In the genomic region with DNA sequence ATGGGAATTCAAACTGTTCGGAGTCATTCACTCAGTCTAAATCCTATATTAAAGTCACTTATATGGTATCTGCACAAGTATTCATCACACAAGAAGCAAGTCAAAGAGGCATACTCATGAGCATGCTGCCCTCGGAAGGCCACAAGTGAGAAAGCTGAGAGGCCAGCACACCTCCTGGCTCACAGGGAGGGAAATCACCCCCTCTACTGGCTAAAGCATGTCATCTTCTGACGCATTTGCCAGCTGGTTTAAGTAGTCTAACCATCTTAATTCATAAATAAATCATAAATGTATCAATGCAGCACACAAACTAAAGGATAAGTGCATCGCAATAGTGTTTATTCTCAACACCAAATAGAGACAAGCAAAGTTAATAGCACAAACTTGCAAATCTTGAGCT, we compare ENCODE assay signal across 14 mouse cellular contexts. TPM values are rescaled to one million over a fixed set of nuclear protein-coding genes. Genes with fewer than 3 reads are reported as not detected.
DNase-seq lines count a peak whose midpoint lies in the region; ATAC-seq and TF ChIP-seq lines count a peak whose summit lies in the region.
"Had no signal": no experiment of that assay in that cellular context is flagged by ENCODE, and none has a peak within 500 bp of the region (broad histone marks: within the 10 kb centered on the region; RNA-seq: fewer than 3 reads in every experiment).

No protein-coding gene starts in this region.

- H3K27ac ChIP-seq in kidney, postnatal 0 days = no peak overlapping the region
- H3K27ac ChIP-seq in kidney, embryonic 14.5 days (ENCODE audit: low read depth, low read length) = no peak overlapping the region
- H3K27ac ChIP-seq: hindbrain, embryonic 13.5 days; liver, embryonic 13.5 days; macrophage had no signal

- no peak for ATAC-seq in kidney, postnatal 0 days (replicated peaks; ENCODE audit: low FRiP score, low read depth)
- no peak for ATAC-seq in kidney, embryonic 14.5 days (ENCODE audit: low FRiP score, low TSS enrichment)

- H3K27me3 ChIP-seq in kidney, postnatal 0 days (ENCODE audit: insufficient read depth, low read length) = no peaks in the 10 kb centered on the region
- H3K27me3 ChIP-seq in kidney, embryonic 14.5 days (ENCODE audit: control insufficient read depth, insufficient read depth, low read length) = no peaks in the 10 kb centered on the region
- no peaks in the 10 kb centered on the region for H3K27me3 ChIP-seq in E14TG2a.4 (ENCODE audit: insufficient read depth, low read length)
- H3K27me3 ChIP-seq: hindbrain, embryonic 13.5 days; liver, embryonic 13.5 days had no signal

- TF ChIP-seq CTCF in kidney, postnatal 0 days (IDR thresholded peaks at IDR 0.05; ENCODE audit: low read depth) = peak; percentile 49; the same call in 1 of the 2 replicates
- peak; percentile 39 for TF ChIP-seq CTCF in E14TG2a.4 (conservative IDR thresholded peaks at IDR 0.05; ENCODE audit: low read length)

- H3K36me3 ChIP-seq in kidney, postnatal 0 days (ENCODE audit: insufficient read depth, low read length) = peaks cover 36% of the 10 kb centered on the region
- H3K36me3 ChIP-seq in kidney, embryonic 14.5 days (ENCODE audit: control insufficient read depth, insufficient read depth, low read length) = peaks cover 62% of the 10 kb centered on the region
- peaks cover 74% of the 10 kb centered on the region for H3K36me3 ChIP-seq in E14TG2a.4 (ENCODE audit: insufficient read depth, low read length)

- no peaks in the 10 kb centered on the region for H3K4me1 ChIP-seq in kidney, postnatal 0 days (replicated peaks; ENCODE audit: insufficient read depth, low read length)
- H3K4me1 ChIP-seq in kidney, embryonic 14.5 days (ENCODE audit: control insufficient read depth, insufficient read depth, low read length) = no peaks in the 10 kb centered on the region; the same call in 1 of the 2 replicates
- peaks cover 74% of the 10 kb centered on the region for H3K4me1 ChIP-seq in E14TG2a.4 (replicated peaks; ENCODE audit: low read depth, low read length)

- H3K4me3 ChIP-seq in kidney, postnatal 0 days (replicated peaks; ENCODE audit: low read depth, low read length) = no peak overlapping the region
- H3K4me3 ChIP-seq in kidney, embryonic 14.5 days (ENCODE audit: low read length) = no peak overlapping the region
- H3K4me3 ChIP-seq in E14TG2a.4 (replicated peaks; ENCODE audit: low read length) = no peak overlapping the region
- H3K4me3 ChIP-seq: hindbrain, embryonic 13.5 days; liver, embryonic 13.5 days had no signal

- WGBS in kidney, postnatal 0 days = 82% methylated on average over 4 of the region's 4 CpGs
- 89% methylated on average over 4 of the region's 4 CpGs for WGBS in kidney, embryonic 14.5 days

- no peak for DNase-seq in kidney, postnatal 0 days (ENCODE audit: low spot score)
- DNase-seq in 3T3-L1 (ENCODE audit: low read depth, low spot score) (peak; percentile 47), adipocyte (ENCODE audit: low spot score) (peak; percentile 44)
- no peak for DNase-seq in spleen, adult 18-20 months
- DNase-seq in heart, adult 9 months (ENCODE audit: low spot score in 2 of 2) = no peak
- DNase-seq: cerebellum, adult 8-10 months; embryo, embryonic 11 days; gastrocnemius, postnatal 36 days; kidney, adult 8-10 months; liver, embryonic 13.5 days had no signal

- H3K9me3 ChIP-seq in kidney, postnatal 0 days (replicated peaks; ENCODE audit: low read length) = no peaks in the 10 kb centered on the region
- no peaks in the 10 kb centered on the region for H3K9me3 ChIP-seq in kidney, embryonic 14.5 days (ENCODE audit: control insufficient read depth, low read length)
- H3K9me3 ChIP-seq in E14TG2a.4 (ENCODE audit: low read length) = no peaks in the 10 kb centered on the region
- H3K9me3 ChIP-seq: hindbrain, embryonic 13.5 days; liver, embryonic 13.5 days had no signal

- H3K4me2 ChIP-seq in kidney, postnatal 0 days (ENCODE audit: low read length) = no peak overlapping the region
- H3K4me2 ChIP-seq in kidney, embryonic 14.5 days (replicated peaks; ENCODE audit: low read depth, low read length) = no peak overlapping the region
- H3K4me2 ChIP-seq: hindbrain, embryonic 13.5 days; liver, embryonic 13.5 days had no signal

- H3K9ac ChIP-seq in kidney, postnatal 0 days (ENCODE audit: low read depth, low read length) = no peak overlapping the region
- no peak overlapping the region for H3K9ac ChIP-seq in kidney, embryonic 14.5 days (ENCODE audit: low read depth, low read length)
- H3K9ac ChIP-seq: hindbrain, embryonic 13.5 days; liver, embryonic 13.5 days had no signal

RNA-seq across cellular contexts. Expression of a gene that starts 5.0 kb away (rescaled TPM):
- polyA plus RNA-seq in kidney, postnatal 0 days (2015; fragmentation: Nextera tagmentation; extraction: Ambion mirVana) = 104 and 109 TPM in 2 replicates
- polyA plus RNA-seq in kidney, embryonic 14.5 days (2014; fragmentation: Nextera tagmentation; extraction: Ambion mirVana) = 67.7 and 86.5 TPM in 2 replicates

RNA-seq across cellular contexts. Expression of a gene that starts 41.3 kb away (rescaled TPM):
- polyA plus RNA-seq in kidney, postnatal 0 days (2015; fragmentation: Nextera tagmentation; extraction: Ambion mirVana) = 14.3 and 14.9 TPM in 2 replicates
- polyA plus RNA-seq in kidney, embryonic 14.5 days (2014; fragmentation: Nextera tagmentation; extraction: Ambion mirVana) = 5.5 and 10.4 TPM in 2 replicates

RNA-seq across cellular contexts. Expression of a gene that starts 41.4 kb away (rescaled TPM):
- 7.0 and 7.7 TPM in 2 replicates for polyA plus RNA-seq in kidney, postnatal 0 days (2015; fragmentation: Nextera tagmentation; extraction: Ambion mirVana)
- polyA plus RNA-seq in kidney, embryonic 14.5 days (2014; fragmentation: Nextera tagmentation; extraction: Ambion mirVana) = 9.2 and 11.4 TPM in 2 replicates

RNA-seq across cellular contexts. Expression of a gene that starts 44.3 kb away (rescaled TPM):
- 24.3 and 25.0 TPM in 2 replicates for polyA plus RNA-seq in kidney, postnatal 0 days (2015; fragmentation: Nextera tagmentation; extraction: Ambion mirVana)
- 4.4 and 6.5 TPM in 2 replicates for polyA plus RNA-seq in kidney, embryonic 14.5 days (2014; fragmentation: Nextera tagmentation; extraction: Ambion mirVana)

Comparison
In these comparisons a context has a peak if more than half of its experiments do, and no peak if none do; other contexts are left out.
1. DNase-seq: peak in 3T3-L1 (single experiment) and adipocyte (single experiment); none in kidney, postnatal 0 days (single experiment), spleen, adult 18-20 months (0 of 2) and heart, adult 9 months (0 of 2).